Mouse (Mus musculus): ENCODE results near the gene Ppp1r21.

DNA sequence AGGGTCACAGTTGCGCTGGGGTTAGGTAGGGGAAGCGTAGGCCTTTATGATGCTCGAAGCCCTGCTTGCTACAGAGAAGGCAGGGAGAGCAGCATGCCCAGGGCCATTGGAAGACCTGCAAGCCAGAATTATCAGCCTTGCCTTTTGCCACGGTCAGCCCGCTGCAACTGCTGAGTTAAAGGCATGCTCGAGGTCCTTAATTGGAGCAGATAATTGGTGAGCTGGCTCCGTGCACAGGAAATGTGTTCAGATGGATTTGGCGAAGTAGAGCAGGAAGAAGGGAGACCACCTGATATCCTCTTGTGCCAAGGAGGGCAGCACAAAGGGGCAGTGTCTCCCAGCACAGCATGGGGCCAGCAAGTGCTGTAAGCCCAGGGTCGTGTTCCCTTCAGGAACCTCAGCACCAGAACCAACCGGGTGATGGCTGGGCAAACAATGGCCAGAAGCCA lies 24.6 kb upstream of the Ppp1r21 start:
- no peak for TF ChIP-seq ZNF384 (IDR thresholded peaks at IDR 0.05; ENCODE audit: low read depth, low read length)
- TF ChIP-seq EP300 (IDR thresholded peaks at IDR 0.05; ENCODE audit: low read depth in 1 of 2, low read length in 2 of 2): no peak
- TF ChIP-seq CTCF (IDR thresholded peaks at IDR 0.05 in 2 of 3, conservative IDR thresholded peaks at IDR 0.05 in 1 of 3; ENCODE audit: control insufficient read depth in 1 of 3, insufficient read depth in 1 of 3, low read depth in 2 of 3, low read length in 3 of 3, poor library complexity in 1 of 3, severe bottlenecking in 1 of 3): no peak
- no peak for TF ChIP-seq SIN3A (IDR thresholded peaks at IDR 0.05; ENCODE audit: low read length)
- TF ChIP-seq ELF1 (IDR thresholded peaks at IDR 0.05; ENCODE audit: low read depth, low read length): no peak
- TF ChIP-seq POLR2A (IDR thresholded peaks at IDR 0.05; ENCODE audit: control insufficient read depth in 1 of 2, insufficient read depth in 1 of 2, low read depth in 1 of 2, low read length in 2 of 2, poor library complexity in 1 of 2): no peak
- no peak for TF ChIP-seq GATA1 (IDR thresholded peaks at IDR 0.05; ENCODE audit: low read depth, low read length)

Measured in MEL (cell line).